Mouse (Mus musculus) testis, postnatal 14 days (tissue): ENCODE data around the gene Pou2f1.

Source experiments
- DNase-seq: peaks from one replicate; pipeline ENCODE4 v3.0.0; 2021; ENCODE audit warnings: low spot score

Gene Pou2f1

GRCm38 (mm10) chr1:165961676-165962364 lies 40.7 kb downstream of the Pou2f1 start:
- DNase-seq, result no peak

GRCm38 (mm10) chr1:165958159-165958558 lies 44.3 kb downstream of the Pou2f1 start:
- no peak for DNase-seq

GRCm38 (mm10) chr1:165948214-165948813 lies 54.2 kb downstream of the Pou2f1 start:
- no peak for DNase-seq

GRCm38 (mm10) chr1:165943270-165943669 lies 59.2 kb downstream of the Pou2f1 start:
- DNase-seq, result no peak

- no peak for DNase-seq
Observed at GRCm38 (mm10) chr1:165935466-165935818, 67.0 kb downstream of the Pou2f1 start.

- no peak for DNase-seq
Observed at GRCm38 (mm10) chr1:165934648-165935465, 67.6 kb downstream of the Pou2f1 start.

GRCm38 (mm10) chr1:165933915-165934647 lies 68.4 kb downstream of the Pou2f1 start:
- no peak for DNase-seq

- DNase-seq, result no peak
Observed at GRCm38 (mm10) chr1:165932842-165933241, 69.6 kb downstream of the Pou2f1 start.

- DNase-seq, result no peak
Observed at GRCm38 (mm10) chr1:165930510-165930909, 72.0 kb downstream of the Pou2f1 start.

- no peak for DNase-seq
Observed at GRCm38 (mm10) chr1:165927507-165928279, 74.8 kb downstream of the Pou2f1 start.

GRCm38 (mm10) chr1:165925207-165925606 lies 77.3 kb downstream of the Pou2f1 start:
- no peak for DNase-seq

- DNase-seq, result no peak
Observed at GRCm38 (mm10) chr1:165922488-165922887, 80.0 kb downstream of the Pou2f1 start.

- no peak for DNase-seq
Observed at GRCm38 (mm10) chr1:165921026-165921425, 81.5 kb downstream of the Pou2f1 start.

- DNase-seq, result no peak
Observed at GRCm38 (mm10) chr1:165914416-165914801, 88.1 kb downstream of the Pou2f1 start.

GRCm38 (mm10) chr1:165913720-165914415 lies 88.6 kb downstream of the Pou2f1 start:
- DNase-seq, result no peak

- no peak for DNase-seq
Observed at GRCm38 (mm10) chr1:165909471-165909870, 93.0 kb downstream of the Pou2f1 start.

GRCm38 (mm10) chr1:165908806-165909205 lies 93.7 kb downstream of the Pou2f1 start:
- DNase-seq, result no peak

- no peak for DNase-seq
Observed at GRCm38 (mm10) chr1:165908153-165908552, 94.3 kb downstream of the Pou2f1 start.

GRCm38 (mm10) chr1:165903596-165903995 lies 98.9 kb downstream of the Pou2f1 start:
- no peak for DNase-seq

GRCm38 (mm10) chr1:165891686-165892085 lies 110.8 kb downstream of the Pou2f1 start:
- DNase-seq, result no peak
